Mouse (Mus musculus): ENCODE results near the gene Dcaf12. TPM values are rescaled to one million over a fixed set of nuclear protein-coding genes. Genes with fewer than 3 reads are reported as not detected.

Dcaf12 gene
- total and polyA plus RNA-seq, 3 experiments: 24.3 to 49.2 TPM; not detected in 1

DNA sequence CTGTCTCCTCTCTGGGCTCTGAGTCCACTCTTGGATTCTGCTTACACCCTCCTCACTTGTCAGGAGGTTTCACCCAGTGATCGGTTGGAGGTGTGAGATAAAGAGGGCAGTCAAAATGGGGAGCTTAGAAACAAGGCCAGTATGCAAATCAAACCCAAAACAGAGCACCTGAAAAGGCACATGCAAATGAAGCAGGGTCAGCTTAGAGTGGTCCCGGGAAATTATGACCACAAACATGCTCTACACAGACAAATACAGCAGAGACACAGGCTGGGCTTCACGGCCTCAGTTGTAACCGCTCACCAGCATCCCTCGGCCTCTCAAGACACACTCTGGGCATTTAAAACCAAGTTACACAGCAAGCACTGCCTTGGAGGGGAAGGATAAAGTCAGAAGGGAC, 15.7 kb downstream of the Dcaf12 start:
- H3K4me1 ChIP-seq (ENCODE audit: control insufficient read depth in 1 of 2, insufficient read depth in 2 of 2, low read length in 2 of 2): 0 out of 4 replicates have a peak, but pooled peaks cover 0 to 3% of the 10 kb centered on the region in 2 experiments
- H3K79me2 ChIP-seq (ENCODE audit: control insufficient read depth, insufficient read depth, low read length, poor library complexity): no peaks in the 10 kb centered on the region
- H3K27me3 ChIP-seq (ENCODE audit: control insufficient read depth in 1 of 2, insufficient read depth in 2 of 2, low read length in 2 of 2): no peaks in the 10 kb centered on the region
- H3K9ac ChIP-seq (ENCODE audit: control insufficient read depth, low read depth, low read length, poor library complexity, severe bottlenecking): no peak overlapping the region
- no peaks in the 10 kb centered on the region for H3K9me3 ChIP-seq (replicated peaks; ENCODE audit: insufficient read depth, low read length)
- no peak overlapping the region for H3K27ac ChIP-seq (ENCODE audit: control insufficient read depth, low read depth, low read length)
- no peak overlapping the region for H3K4me3 ChIP-seq (ENCODE audit: control insufficient read depth in 1 of 2, insufficient read depth in 1 of 2, low read depth in 2 of 2, low read length in 2 of 2)
- peaks cover 3 to 42% of the 10 kb centered on the region in 2 experiments; a peak in 3 of 4 replicates for H3K36me3 ChIP-seq (ENCODE audit: control insufficient read depth in 1 of 2, insufficient read depth in 2 of 2, low read length in 2 of 2)
- no peak for DNase-seq (ENCODE audit: low read depth, low spot score)
- no peak for TF ChIP-seq MAX (IDR thresholded peaks at IDR 0.05; ENCODE audit: low read length)
- TF ChIP-seq ELF1 (IDR thresholded peaks at IDR 0.05; ENCODE audit: low read depth, low read length): no peak
- no peak for TF ChIP-seq NRF1 (IDR thresholded peaks at IDR 0.05; ENCODE audit: insufficient read depth, low read depth, low read length, poor library complexity, severe bottlenecking)
- no peak for TF ChIP-seq MXI1 (IDR thresholded peaks at IDR 0.05; ENCODE audit: low read depth, low read length)
- TF ChIP-seq MYB (IDR thresholded peaks at IDR 0.05; ENCODE audit: low read depth, low read length): no peak
- TF ChIP-seq CTCF (IDR thresholded peaks at IDR 0.05 in 2 of 3, conservative IDR thresholded peaks at IDR 0.05 in 1 of 3; ENCODE audit: control insufficient read depth in 1 of 3, insufficient read depth in 1 of 3, low read depth in 2 of 3, low read length in 3 of 3, poor library complexity in 1 of 3, severe bottlenecking in 1 of 3): no peak
- TF ChIP-seq USF2 (IDR thresholded peaks at IDR 0.05; ENCODE audit: borderline replicate concordance in 1 of 2, insufficient read depth in 1 of 2, low read depth in 1 of 2, low read length in 2 of 2): no peak
- TF ChIP-seq EP300 (IDR thresholded peaks at IDR 0.05; ENCODE audit: low read depth in 1 of 2, low read length in 2 of 2): no peak
- no peak for TF ChIP-seq NELFE (IDR thresholded peaks at IDR 0.05; ENCODE audit: low read depth, low read length)
- TF ChIP-seq ZKSCAN1 (IDR thresholded peaks at IDR 0.05; ENCODE audit: low read depth, low read length): no peak

- Histone ChIP-seq H3K9ac (ENCODE audit: control insufficient read depth, low read depth, low read length, poor library complexity, severe bottlenecking) (no peak overlapping the region), H3K27ac (ENCODE audit: control insufficient read depth, low read depth, low read length) (no peak overlapping the region), H3K9me3 (replicated peaks; ENCODE audit: insufficient read depth, low read length) (no peaks in the 10 kb centered on the region), H3K79me2 (ENCODE audit: control insufficient read depth, insufficient read depth, low read length, poor library complexity) (no peaks in the 10 kb centered on the region), H3K4me3 (ENCODE audit: control insufficient read depth in 1 of 2, insufficient read depth in 1 of 2, low read depth in 2 of 2, low read length in 2 of 2) (no peak overlapping the region), H3K4me1 (ENCODE audit: control insufficient read depth in 1 of 2, insufficient read depth in 2 of 2, low read length in 2 of 2) (no peaks in the 10 kb centered on the region), H3K27me3 (ENCODE audit: control insufficient read depth in 1 of 2, insufficient read depth in 2 of 2, low read length in 2 of 2) (no peaks in the 10 kb centered on the region), H3K36me3 (ENCODE audit: control insufficient read depth in 1 of 2, insufficient read depth in 2 of 2, low read length in 2 of 2) (peaks cover 0 to 37% of the 10 kb centered on the region in 2 experiments; a peak in 2 of 4 replicates)
- no peak for DNase-seq (ENCODE audit: low read depth, low spot score)
- TF ChIP-seq BHLHE40 (IDR thresholded peaks at IDR 0.05; ENCODE audit: borderline replicate concordance, low read depth, low read length): no peak
- TF ChIP-seq USF1 (IDR thresholded peaks at IDR 0.05; ENCODE audit: low read depth, low read length): no peak
- no peak for TF ChIP-seq SMC3 (IDR thresholded peaks at IDR 0.05; ENCODE audit: low read depth, low read length)
These were observed 18.7 kb downstream of the Dcaf12 start for GRCm38 (mm10) chr4:41295960-41296359.

- no peaks in the 10 kb centered on the region for H3K79me2 ChIP-seq (ENCODE audit: control insufficient read depth, insufficient read depth, low read length, poor library complexity)
- no peaks in the 10 kb centered on the region for H3K9me3 ChIP-seq (replicated peaks; ENCODE audit: insufficient read depth, low read length)
- no peak for DNase-seq (ENCODE audit: low read depth, low spot score)
- peaks cover 0 to 37% of the 10 kb centered on the region in 2 experiments; a peak in 2 of 4 replicates for H3K36me3 ChIP-seq (ENCODE audit: control insufficient read depth in 1 of 2, insufficient read depth in 2 of 2, low read length in 2 of 2)
- no peak overlapping the region for H3K4me3 ChIP-seq (ENCODE audit: control insufficient read depth in 1 of 2, insufficient read depth in 1 of 2, low read depth in 2 of 2, low read length in 2 of 2)
- H3K27me3 ChIP-seq (ENCODE audit: control insufficient read depth in 1 of 2, insufficient read depth in 2 of 2, low read length in 2 of 2): no peaks in the 10 kb centered on the region
- H3K4me1 ChIP-seq (ENCODE audit: control insufficient read depth in 1 of 2, insufficient read depth in 2 of 2, low read length in 2 of 2): no peaks in the 10 kb centered on the region
- H3K27ac ChIP-seq (ENCODE audit: control insufficient read depth, low read depth, low read length): no peak overlapping the region
- H3K9ac ChIP-seq (ENCODE audit: control insufficient read depth, low read depth, low read length, poor library complexity, severe bottlenecking): no peak overlapping the region
- TF ChIP-seq TBP (IDR thresholded peaks at IDR 0.05; ENCODE audit: low read depth, low read length) (no peak), TCF12 (IDR thresholded peaks at IDR 0.05; ENCODE audit: low read depth, low read length) (no peak), USF2 (IDR thresholded peaks at IDR 0.05; ENCODE audit: borderline replicate concordance in 1 of 2, insufficient read depth in 1 of 2, low read depth in 1 of 2, low read length in 2 of 2) (no peak), CHD2 (IDR thresholded peaks at IDR 0.05; ENCODE audit: low read length) (no peak), BHLHE40 (IDR thresholded peaks at IDR 0.05; ENCODE audit: borderline replicate concordance, low read depth, low read length) (no peak), MAX (IDR thresholded peaks at IDR 0.05; ENCODE audit: low read length) (no peak), RAD21 (IDR thresholded peaks at IDR 0.05; ENCODE audit: low read depth, low read length) (no peak), CHD1 (IDR thresholded peaks at IDR 0.05; ENCODE audit: low read depth, low read length) (no peak), JUND (IDR thresholded peaks at IDR 0.05; ENCODE audit: low read depth, low read length) (no peak), ETS1 (IDR thresholded peaks at IDR 0.05; ENCODE audit: low read depth, low read length) (no peak), MAFK (IDR thresholded peaks at IDR 0.05; ENCODE audit: borderline replicate concordance, low read depth, low read length) (no peak), SIN3A (IDR thresholded peaks at IDR 0.05; ENCODE audit: low read length) (no peak), ELF1 (IDR thresholded peaks at IDR 0.05; ENCODE audit: low read depth, low read length) (no peak), E2F4 (IDR thresholded peaks at IDR 0.05; ENCODE audit: borderline replicate concordance, low read depth, low read length) (no peak), ZKSCAN1 (IDR thresholded peaks at IDR 0.05; ENCODE audit: low read depth, low read length) (no peak), GABPA (IDR thresholded peaks at IDR 0.05; ENCODE audit: low read depth, low read length) (no peak), MAZ (IDR thresholded peaks at IDR 0.05; ENCODE audit: low read depth, low read length) (no peak), ZNF384 (IDR thresholded peaks at IDR 0.05; ENCODE audit: low read depth, low read length) (no peak)
These were observed 19.2 kb downstream of the Dcaf12 start for GRCm38 (mm10) chr4:41295507-41295906.
